Mouse (Mus musculus): ENCODE results near the gene Tuba1c. TPM values are rescaled to one million over a fixed set of nuclear protein-coding genes. Genes with fewer than 3 reads are reported as not detected.
A peak's percentile ranks its signal among the peaks of the same experiment; 100 is the strongest.

Tuba1c gene
- total and polyA plus RNA-seq, 3 experiments, result 178 to 390 (median 220) TPM

GRCm38 (mm10) chr15:98989701-98990430, 39.8 kb upstream of the Tuba1c start:
- dilution Hi-C loops (cut with MboI; ENCODE audit: extremely low pct_ligation_motif_present, extremely low pct_unique_long_range_greater_than_20kb, low sequenced_read_pairs) (no loop called here), in situ Hi-C loops (cut with MboI; ENCODE audit: low pct_ligation_motif_present, low pct_unique_long_range_greater_than_20kb, low sequenced_read_pairs) (loop anchor here (5.0 to 10.0 kb wide), 2 partner anchors 55 to 103 kb away; partner anchors contain the start of gene Tuba1b)
- no peak overlapping the region for H3K4me3 ChIP-seq (replicated peaks in 1 of 3; ENCODE audit: low read depth in 2 of 3, low read length in 2 of 3, poor library complexity in 1 of 3)
- no peak overlapping the region for H3K27ac ChIP-seq (ENCODE audit: insufficient read depth, low read depth)
- no peaks in the 10 kb centered on the region for H3K27me3 ChIP-seq (replicated peaks)
- H3K36me3 ChIP-seq (replicated peaks in 1 of 2; ENCODE audit: control insufficient read depth in 1 of 2, insufficient read depth in 1 of 2, low read length in 1 of 2), result no peaks in the 10 kb centered on the region
- DNase-seq (ENCODE audit: extremely low read depth), result no peak
- no peak overlapping the region for H3K9ac ChIP-seq (ENCODE audit: insufficient read depth, low read depth)
- no peak; the same call in 1 of the 2 replicates for TF ChIP-seq MAFK (IDR thresholded peaks at IDR 0.05; ENCODE audit: insufficient replicate concordance, low read length)
- no peak for TF ChIP-seq CHD1 (IDR thresholded peaks at IDR 0.05; ENCODE audit: low read depth, low read length)
- TF ChIP-seq MAX (IDR thresholded peaks at IDR 0.05; ENCODE audit: low read length), result no peak
- TF ChIP-seq ETS1 (conservative IDR thresholded peaks at IDR 0.05; ENCODE audit: low read depth, low read length), result no peak
- TF ChIP-seq POLR2AphosphoS2 (IDR thresholded peaks at IDR 0.05; ENCODE audit: low read depth, low read length), result no peak
- TF ChIP-seq MYC (IDR thresholded peaks at IDR 0.05; ENCODE audit: low read depth, low read length), result peak; percentile 14; the same call in 1 of the 2 replicates
- no peak for TF ChIP-seq NELFE (IDR thresholded peaks at IDR 0.05; ENCODE audit: low read depth, low read length)
- no peak for TF ChIP-seq TBP (conservative IDR thresholded peaks at IDR 0.05; ENCODE audit: low read depth, low read length)
- TF ChIP-seq CTCF (conservative IDR thresholded peaks at IDR 0.05 in 1 of 2, IDR thresholded peaks at IDR 0.05 in 1 of 2; ENCODE audit: low read depth in 2 of 2, low read length in 2 of 2), result no peak
- TF ChIP-seq KAT2A (IDR thresholded peaks at IDR 0.05; ENCODE audit: insufficient replicate concordance, low read length), result no peak
- TF ChIP-seq CHD2 (IDR thresholded peaks at IDR 0.05; ENCODE audit: low read length), result 0 out of 2 replicates have a peak, but pooled peaks have one; percentile 28
- TF ChIP-seq ZNF384 (IDR thresholded peaks at IDR 0.05; ENCODE audit: low read depth, low read length), result no peak
- TF ChIP-seq SIN3A (IDR thresholded peaks at IDR 0.05; ENCODE audit: low read length), result no peak
- no peaks in the 10 kb centered on the region for H3K9me3 ChIP-seq (replicated peaks; ENCODE audit: low read length)
- H3K4me1 ChIP-seq (ENCODE audit: control insufficient read depth in 1 of 2, insufficient read depth in 2 of 2), result peaks cover 8 to 53% of the 10 kb centered on the region in 2 experiments
- H3K4me2 ChIP-seq (ENCODE audit: insufficient read depth, low read depth, poor library complexity, severe bottlenecking), result peak overlapping the region; percentile 93; the same call in 1 of the 2 replicates
- H3K79me2 ChIP-seq (replicated peaks; ENCODE audit: control insufficient read depth, extremely low read depth, insufficient read depth, poor library complexity, severe bottlenecking), result no peaks in the 10 kb centered on the region

- Histone ChIP-seq H3K36me3 (replicated peaks in 1 of 2; ENCODE audit: control insufficient read depth in 1 of 2, insufficient read depth in 1 of 2, low read length in 1 of 2) (no peaks in the 10 kb centered on the region), H3K27ac (ENCODE audit: insufficient read depth, low read depth) (peak overlapping the region; percentile 94), H3K9me3 (replicated peaks; ENCODE audit: low read length) (no peaks in the 10 kb centered on the region), H3K9ac (ENCODE audit: insufficient read depth, low read depth) (peak overlapping the region; percentile 78), H3K4me3 (replicated peaks in 1 of 3; ENCODE audit: low read depth in 2 of 3, low read length in 2 of 3, poor library complexity in 1 of 3) (no peak overlapping the region), H3K4me2 (ENCODE audit: insufficient read depth, low read depth, poor library complexity, severe bottlenecking) (peak overlapping the region; percentile 93), H3K4me1 (ENCODE audit: control insufficient read depth in 1 of 2, insufficient read depth in 2 of 2) (peaks cover 8 to 60% of the 10 kb centered on the region in 2 experiments), H3K79me2 (replicated peaks; ENCODE audit: control insufficient read depth, extremely low read depth, insufficient read depth, poor library complexity, severe bottlenecking) (no peaks in the 10 kb centered on the region), H3K27me3 (replicated peaks) (no peaks in the 10 kb centered on the region)
- dilution Hi-C loops (cut with MboI; ENCODE audit: extremely low pct_ligation_motif_present, extremely low pct_unique_long_range_greater_than_20kb, low sequenced_read_pairs), result no loop called here
- DNase-seq (ENCODE audit: extremely low read depth), result peak; percentile 66
- in situ Hi-C loops (cut with MboI; ENCODE audit: low pct_ligation_motif_present, low pct_unique_long_range_greater_than_20kb, low sequenced_read_pairs), result loop anchor here (5.0 to 10.0 kb wide), 2 partner anchors 56 to 104 kb away; partner anchors contain the start of gene Tuba1b
- TF ChIP-seq PAX5 (IDR thresholded peaks at IDR 0.05; ENCODE audit: low read length) (no peak), SMC3 (IDR thresholded peaks at IDR 0.05; ENCODE audit: low read depth, low read length) (no peak), RAD21 (IDR thresholded peaks at IDR 0.05; ENCODE audit: low read depth, low read length) (no peak), ELF1 (IDR thresholded peaks at IDR 0.05; ENCODE audit: low read depth, low read length) (0 out of 2 replicates have a peak, but pooled peaks have one; percentile 24), RCOR1 (conservative IDR thresholded peaks at IDR 0.05; ENCODE audit: low read depth, low read length) (no peak), USF1 (IDR thresholded peaks at IDR 0.05; ENCODE audit: low read depth, low read length) (no peak), KAT2A (IDR thresholded peaks at IDR 0.05; ENCODE audit: insufficient replicate concordance, low read length) (no peak), HCFC1 (IDR thresholded peaks at IDR 0.05; ENCODE audit: low read depth, low read length) (0 out of 2 replicates have a peak, but pooled peaks have one; percentile 17), CHD1 (IDR thresholded peaks at IDR 0.05; ENCODE audit: low read depth, low read length) (0 out of 2 replicates have a peak, but pooled peaks have one; percentile 1), JUND (conservative IDR thresholded peaks at IDR 0.05; ENCODE audit: low read depth, low read length) (no peak), NELFE (IDR thresholded peaks at IDR 0.05; ENCODE audit: low read depth, low read length) (no peak), ZKSCAN1 (IDR thresholded peaks at IDR 0.05; ENCODE audit: borderline replicate concordance, low read depth, low read length) (no peak), IRF4 (IDR thresholded peaks at IDR 0.05; ENCODE audit: low read depth, low read length) (peak; percentile 30; the same call in 1 of the 2 replicates), EP300 (IDR thresholded peaks at IDR 0.05; ENCODE audit: low read length) (peak; percentile 33; the same call in 1 of the 2 replicates), TBP (conservative IDR thresholded peaks at IDR 0.05; ENCODE audit: low read depth, low read length) (no peak), BHLHE40 (IDR thresholded peaks at IDR 0.05; ENCODE audit: low read depth, low read length) (peak; percentile 41; the same call in 1 of the 2 replicates), TCF12 (IDR thresholded peaks at IDR 0.05; ENCODE audit: low read depth, low read length) (peak; percentile 58; the same call in 1 of the 2 replicates), MAX (IDR thresholded peaks at IDR 0.05; ENCODE audit: low read length) (no peak), ETS1 (conservative IDR thresholded peaks at IDR 0.05; ENCODE audit: low read depth, low read length) (peak; percentile 27; the same call in 1 of the 2 replicates), CHD2 (IDR thresholded peaks at IDR 0.05; ENCODE audit: low read length) (peak; percentile 89), MXI1 (IDR thresholded peaks at IDR 0.05; ENCODE audit: low read depth, low read length) (no peak)
Measured at GRCm38 (mm10) chr15:98990669-98991539, 38.8 kb upstream of the Tuba1c start.

All from CH12.LX (cell line).